Mouse (Mus musculus) heart, postnatal 36 days (tissue): Measurements from ENCODE around the gene Eef2. TPM values are rescaled to one million over a fixed set of nuclear protein-coding genes. Genes with fewer than 3 reads are reported as not detected.
"Not testable (repeated sequence)": the region's sequence is repeated elsewhere in the genome, so short reads cannot be mapped to it uniquely, and the experiment has no call there.

Source experiments
- DNase-seq, 2 experiments: peaks; one replicate each; pipeline ENCODE4 v3.0.0; 2021 to 2022
- intact Hi-C: fragments of 180-260 bp; cut with DNase I; formaldehyde crosslinking; loops from one replicate; pipeline ENCODE4 v1.15.1; 2025
- total RNA-seq, 2 experiments: library from RNA; stranded (reverse); gene quantifications; 2 replicates each; pipeline ENCODE4 v1.2.3; 2021

Eef2 gene
- total RNA-seq, 2 experiments from 2014 or later = 1,005 to 1,085 TPM

DNA sequence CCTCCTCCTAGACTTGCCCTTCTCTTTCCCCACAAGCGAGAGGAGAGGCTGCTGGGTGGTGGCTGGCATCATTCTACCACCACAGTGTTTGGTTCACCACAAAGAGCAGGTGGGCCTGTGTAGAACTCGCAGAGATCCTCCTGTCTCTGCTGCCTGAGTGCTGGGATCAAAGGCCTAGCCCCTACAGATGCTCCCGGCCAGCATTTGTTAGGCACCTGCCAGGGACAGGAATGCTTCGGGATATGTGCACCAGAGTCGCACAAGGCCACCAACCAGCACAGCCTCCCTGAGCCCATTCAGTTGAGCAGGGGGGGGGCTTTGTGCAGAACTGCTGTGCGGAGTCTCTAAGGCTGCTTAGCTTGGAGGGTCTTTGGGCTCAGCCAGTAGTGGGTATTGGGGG is 31.1 kb upstream of the Eef2 start:
- DNase-seq = no peak
- intact Hi-C loops = no loop called here

DNA sequence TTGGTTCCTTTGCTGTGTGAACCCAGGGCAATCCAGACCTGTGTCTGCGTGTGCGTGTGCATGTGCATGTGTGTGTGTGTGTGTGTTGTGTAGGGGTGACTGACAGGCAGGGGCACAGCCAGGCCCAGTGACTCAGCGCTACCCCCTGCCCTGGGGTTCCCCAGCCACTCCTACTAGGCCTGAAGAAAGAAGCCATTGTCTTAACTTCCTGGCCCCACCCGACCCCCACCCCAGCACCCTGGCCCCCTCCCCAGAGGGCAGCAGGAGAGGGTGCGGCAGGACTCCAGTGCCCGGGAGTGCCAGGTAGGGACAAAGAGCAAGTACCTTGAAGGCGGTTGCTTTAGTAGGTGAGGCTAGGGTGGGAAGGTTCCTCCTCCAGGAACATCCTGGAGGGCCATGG is 30.7 kb upstream of the Eef2 start:
- DNase-seq = no peak
- intact Hi-C loops = loop anchor here (2.0 kb wide), 1 partner anchor 19 kb away; no protein-coding TSS in a partner anchor

DNA sequence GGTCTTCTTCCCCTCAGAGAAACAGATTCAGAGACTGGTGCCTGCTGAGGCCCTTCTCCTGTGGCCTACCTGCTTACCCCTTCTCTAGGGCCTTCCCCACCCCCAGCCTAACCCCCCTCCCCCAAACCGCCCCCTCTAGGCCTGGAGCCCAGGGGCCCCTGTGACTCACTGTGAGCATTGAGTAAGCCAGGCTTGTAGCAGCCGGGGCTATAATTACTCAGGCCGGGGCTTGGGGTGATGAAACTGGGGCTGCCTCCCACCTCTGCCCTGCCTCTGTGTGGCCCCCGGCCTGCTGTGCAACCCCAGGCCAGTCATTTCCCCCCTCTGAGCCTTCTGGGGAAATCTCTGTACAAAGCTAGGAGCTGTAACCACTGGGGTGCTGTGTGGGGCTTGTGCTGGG is 30.1 kb upstream of the Eef2 start:
- no peak for DNase-seq
- intact Hi-C loops = loop anchor here (2.0 kb wide), 1 partner anchor 19 kb away; no protein-coding TSS in a partner anchor

DNA sequence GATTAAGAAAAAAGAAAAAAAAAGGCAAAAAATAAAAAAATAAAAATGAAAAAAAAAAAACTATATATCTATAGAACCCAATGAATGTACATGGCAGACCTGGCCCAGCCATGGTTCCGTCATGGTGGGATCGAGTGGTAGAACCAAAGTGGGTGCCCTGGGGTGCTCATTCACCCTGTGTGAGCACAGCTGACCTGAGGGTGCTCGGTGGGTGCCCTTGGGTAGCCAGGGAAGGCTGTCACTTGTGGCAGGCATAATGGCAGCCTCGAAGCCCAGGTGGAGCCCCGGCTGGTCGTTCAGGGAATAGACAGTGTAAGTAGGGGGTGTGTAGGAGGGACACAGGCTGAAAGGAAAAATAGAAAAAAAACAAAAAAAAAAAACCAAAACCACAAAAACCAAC is 25.2 kb upstream of the Eef2 start:
- intact Hi-C loops = no loop called here
- DNase-seq = no peak

DNA sequence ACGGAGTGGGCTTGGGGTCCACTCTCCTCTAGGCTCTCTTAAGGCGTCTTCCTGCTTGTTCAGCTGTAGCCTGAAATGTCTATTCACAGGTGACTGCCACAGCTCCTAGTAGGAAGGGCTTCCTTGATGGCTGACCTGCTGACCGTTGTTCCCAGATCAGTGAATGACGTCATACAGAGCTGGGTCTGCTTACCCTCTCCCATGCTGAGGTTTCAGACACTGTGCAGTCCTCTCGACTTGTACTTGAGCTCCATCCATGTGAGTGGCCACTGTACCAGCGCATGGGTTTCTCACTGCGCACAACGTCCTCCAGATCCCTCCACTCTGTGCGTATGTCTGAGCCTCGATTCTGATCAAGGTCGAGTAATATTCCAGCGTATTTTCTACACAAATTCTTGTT is 23.8 kb upstream of the Eef2 start:
- DNase-seq = no peak
- intact Hi-C loops = no loop called here

DNA sequence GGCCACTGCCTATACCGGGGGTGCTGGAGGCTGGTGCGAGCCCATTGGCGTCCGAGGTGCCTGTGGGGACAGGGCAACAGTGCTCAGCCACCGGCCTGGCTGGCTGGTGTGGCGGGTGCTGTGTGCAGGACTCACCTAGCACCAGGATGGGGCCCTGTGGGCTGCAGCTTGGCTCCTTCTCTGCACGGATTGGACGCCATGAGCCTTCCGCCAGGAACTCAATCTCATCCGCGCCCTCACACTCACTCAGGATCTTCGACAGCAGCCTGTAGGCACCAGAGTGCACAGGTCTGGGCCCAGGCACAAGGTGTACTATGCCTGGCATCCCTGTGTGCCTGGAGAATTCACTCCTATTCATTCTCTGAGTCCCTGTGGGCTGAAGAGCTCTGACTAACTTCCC is 22.1 kb upstream of the Eef2 start:
- DNase-seq = no peak
- intact Hi-C loops = no loop called here

GRCm38 (mm10) chr10:81154736-81155135 is 21.7 kb upstream of the Eef2 start:
- intact Hi-C loops = no loop called here
- no peak for DNase-seq

DNA sequence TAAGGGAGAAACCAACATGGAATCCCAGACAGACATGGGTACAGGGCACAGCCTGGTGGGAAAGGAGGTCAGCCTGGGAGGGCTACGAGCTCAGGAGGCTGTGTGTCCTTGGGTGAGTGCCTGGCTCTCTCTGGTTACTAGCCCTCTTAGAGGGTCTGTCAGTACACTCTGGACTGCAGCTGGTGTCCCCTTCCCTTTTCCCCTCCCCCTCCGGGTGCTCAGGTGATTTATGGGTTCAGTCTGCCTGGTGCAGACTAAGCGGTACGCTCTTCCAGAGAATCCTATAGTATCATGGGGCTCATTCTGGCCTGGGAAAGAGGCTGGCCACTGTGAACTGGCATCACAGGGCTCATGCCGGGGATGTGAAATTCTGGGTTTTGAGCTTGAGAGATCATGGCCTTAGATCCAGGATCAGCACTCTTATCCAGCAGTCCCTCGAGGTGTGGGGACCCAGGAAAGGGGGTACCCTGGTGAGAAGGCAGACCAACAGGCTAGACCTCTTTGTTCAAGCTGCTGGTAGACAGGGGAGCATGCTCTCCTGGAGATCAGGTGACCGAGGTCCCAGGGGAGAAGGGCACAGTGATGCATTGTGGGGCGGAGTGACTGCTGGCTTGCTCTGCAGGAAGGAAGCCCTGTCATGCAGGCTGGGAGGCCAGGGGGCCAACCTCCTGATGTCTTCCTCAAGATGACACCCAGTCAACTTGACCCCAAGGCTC is 14.7 kb upstream of the Eef2 start:
- no peak for DNase-seq
- intact Hi-C loops = loop anchor here (5.0 kb wide), 1 partner anchor 139 kb away; no protein-coding TSS in a partner anchor

- DNase-seq = no peak
- intact Hi-C loops = loop anchor here (5.0 kb wide), 1 partner anchor 140 kb away; no protein-coding TSS in a partner anchor
Measured at GRCm38 (mm10) chr10:81162318-81162652, 14.1 kb upstream of the Eef2 start.

- intact Hi-C loops = loop anchor here (2.0 kb wide), 1 partner anchor 18 kb away; no protein-coding TSS in a partner anchor
- DNase-seq = no peak
Measured at GRCm38 (mm10) chr10:81165118-81165517, 11.3 kb upstream of the Eef2 start.

DNA sequence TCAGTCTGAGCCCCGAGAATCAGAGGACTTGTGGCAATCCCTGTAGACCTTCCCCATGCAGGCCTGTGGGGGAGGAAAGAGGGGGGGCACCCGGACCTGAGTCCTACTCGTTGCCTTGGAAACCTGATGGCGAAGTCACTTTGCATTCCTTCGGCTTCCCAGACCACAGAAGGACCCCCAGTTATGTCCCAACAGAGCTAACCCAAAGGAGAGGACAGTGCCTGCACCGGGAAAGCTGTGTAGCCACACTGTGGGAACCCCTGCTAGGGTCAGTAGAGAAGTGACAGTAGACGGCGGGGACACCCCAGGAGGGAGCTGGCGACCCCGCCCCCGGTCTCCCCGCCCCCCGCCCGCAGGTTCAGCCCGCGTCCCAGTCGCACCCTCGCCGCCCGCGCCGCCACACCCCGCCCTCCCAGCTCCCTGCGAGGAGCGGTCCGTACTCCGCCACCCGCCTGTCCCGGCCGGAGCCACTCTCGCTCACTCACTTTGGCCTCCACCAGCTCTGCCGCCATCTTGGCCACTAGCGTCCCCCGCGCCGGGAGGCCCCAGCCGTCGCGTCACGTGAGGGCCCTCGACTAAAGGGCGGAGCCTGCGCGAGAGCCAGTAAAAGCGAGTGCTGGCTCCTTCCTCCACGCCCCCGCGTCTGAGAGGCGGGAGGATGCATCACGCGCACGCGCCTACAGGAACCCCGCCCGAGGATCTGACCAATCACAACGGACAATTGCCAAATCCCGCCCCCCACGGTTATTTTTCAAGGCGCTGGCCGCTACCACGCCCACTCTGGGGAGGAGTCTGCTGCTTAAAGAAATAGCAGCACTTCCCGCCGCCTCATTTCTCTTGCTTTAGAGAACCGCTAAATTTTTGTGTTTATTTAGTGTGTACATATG is 9.0 kb upstream of the Eef2 start, which contains the start of gene Pias4:
Gene Pias4 (minus strand): TSS at position 724 of the 887 bp plus-strand sequence.
- peak; percentile 100 for DNase-seq
- intact Hi-C loops = no loop called here

- intact Hi-C loops = no loop called here
- DNase-seq = no peak
Measured at GRCm38 (mm10) chr10:81168087-81168431, 8.4 kb upstream of the Eef2 start.

DNA sequence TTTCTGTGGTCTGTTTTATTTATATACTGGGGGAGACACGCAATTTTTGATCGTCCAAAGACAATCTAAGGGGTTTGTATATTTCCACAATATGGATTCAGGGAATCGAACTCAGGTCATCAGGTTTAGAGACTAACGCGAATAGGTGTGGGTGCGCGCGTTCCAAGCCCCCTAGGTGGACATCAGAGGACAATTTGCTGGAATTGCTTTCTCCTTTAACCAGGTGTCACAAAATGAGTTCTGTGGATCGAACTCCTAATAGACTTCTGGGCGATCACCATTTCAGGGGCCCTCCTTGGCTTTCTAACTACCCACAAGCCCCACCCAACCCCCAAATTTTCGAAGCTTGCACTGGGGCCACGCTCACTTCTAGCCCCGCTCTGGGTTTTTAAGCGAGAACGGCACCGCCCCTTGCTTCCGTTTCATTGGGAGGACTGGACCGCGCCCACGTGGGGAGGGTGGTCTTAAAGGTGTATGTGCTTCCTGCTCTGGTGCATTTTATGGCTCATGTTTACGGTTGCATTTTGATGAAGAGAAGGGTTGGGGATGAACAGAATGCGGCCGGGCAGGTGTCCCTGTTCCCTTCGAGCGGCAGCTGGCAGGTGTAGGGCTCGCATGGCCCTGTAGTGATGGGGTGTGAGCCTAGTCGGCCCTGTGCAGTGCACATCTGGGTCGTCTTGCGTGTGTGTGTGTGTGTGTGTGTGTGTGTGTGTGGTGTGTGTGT is 7.7 kb upstream of the Eef2 start:
- intact Hi-C loops = no loop called here
- DNase-seq = peak; percentile 85

DNA sequence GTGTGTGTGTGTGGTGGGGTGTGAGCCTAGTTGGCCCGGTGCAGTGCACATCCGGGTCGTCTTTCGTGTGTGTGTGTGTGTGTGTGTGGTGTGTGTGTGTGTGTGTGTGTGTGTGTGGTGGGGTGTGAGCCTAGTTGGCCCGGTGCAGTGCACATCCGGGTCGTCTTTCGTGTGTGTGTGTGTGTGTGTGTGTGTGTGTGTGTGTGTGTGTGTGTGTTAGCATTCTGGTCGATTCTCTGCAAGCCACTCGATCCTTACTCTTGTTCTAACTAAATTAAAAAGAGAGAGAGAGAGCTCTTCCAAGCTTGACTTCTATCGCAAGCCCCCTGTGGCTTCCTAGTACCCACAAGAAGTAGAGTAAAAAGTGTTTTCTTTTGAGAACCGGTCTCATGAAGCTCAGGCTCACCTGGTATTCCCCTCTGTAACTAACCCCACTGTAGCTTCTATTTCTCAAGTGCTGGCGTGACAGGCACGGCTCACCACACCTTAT is 7.0 kb upstream of the Eef2 start:
- intact Hi-C loops, DNase-seq: not testable (repeated sequence)

- peak; percentile 84 to 87 for DNase-seq
- intact Hi-C loops = no loop called here
Measured at GRCm38 (mm10) chr10:81173132-81173531, 3.3 kb upstream of the Eef2 start.

- intact Hi-C loops = loop anchor here (2.0 to 5.0 kb wide), 2 partner anchors 37 to 174 kb away; partner anchors contain the start of gene Zbtb7a
- DNase-seq = peak; percentile 88 to 92
Measured at GRCm38 (mm10) chr10:81174617-81175344, 1.6 kb upstream of the Eef2 start.

DNA sequence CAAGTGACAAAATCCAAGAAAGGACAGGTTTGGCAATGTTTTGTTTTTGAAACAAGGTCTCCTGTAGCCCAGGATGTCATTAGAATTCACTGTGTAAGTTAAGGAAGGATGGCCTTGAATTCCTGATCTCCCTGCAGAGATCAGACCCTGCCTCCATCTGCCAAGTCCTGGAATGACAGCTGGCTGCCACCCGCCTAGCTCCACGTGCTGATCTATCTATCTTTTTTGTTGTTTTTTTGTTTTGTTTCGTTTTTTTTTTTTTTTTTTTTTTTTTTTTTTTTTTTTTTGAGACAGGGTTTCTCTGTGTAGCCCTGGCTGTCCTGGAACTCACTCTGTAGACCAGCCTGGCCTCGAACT is 1.1 kb upstream of the Eef2 start:
- intact Hi-C loops = loop anchor here (2.0 to 5.0 kb wide), 2 partner anchors 38 to 175 kb away; partner anchors contain the start of gene Zbtb7a
- not testable (repeated sequence) for DNase-seq

GRCm38 (mm10) chr10:81175936-81176465 is 430 bp upstream of the Eef2 start:
- intact Hi-C loops = loop anchor here (2.0 to 5.0 kb wide), 2 partner anchors 39 to 175 kb away; partner anchors contain the start of gene Zbtb7a
- DNase-seq = no peak

GRCm38 (mm10) chr10:81177491-81177925 is 1.1 kb downstream of the Eef2 start:
- intact Hi-C loops = loop anchor here (5.0 kb wide), 1 partner anchor 40 kb away; the partner anchor contains the start of gene Zbtb7a
- DNase-seq = peak in 1 of 2 experiments; percentile 45
